Mouse (Mus musculus) forebrain, embryonic 15.5 days (tissue): ENCODE results near the gene Neurog3. TPM values are rescaled to one million over a fixed set of nuclear protein-coding genes. Genes with fewer than 3 reads are reported as not detected.

Experiments
- polyA plus RNA-seq: library from polyadenylated mRNA; unstranded; fragments of >200 nt; fragmentation: Nextera tagmentation; extraction: Ambion mirVana; gene quantifications from 2 replicates; pipeline ENCODE4 v1.2.1, GENCODE M21; 2015

The Neurog3 gene
- polyA plus RNA-seq, 1 experiment from 2014 or later = 0.24 TPM

Other genes with a start within 250 kb of the Neurog3 start
- gene Col13a1, start 154.0 kb upstream of the Neurog3 start, polyA plus RNA-seq = 0.78 and 1.1 TPM in 2 replicates
- 149 and 150 TPM in 2 replicates for gene Fam241b, start 10.8 kb downstream of the Neurog3 start, polyA plus RNA-seq
- gene Tspan15, start 98.2 kb downstream of the Neurog3 start, polyA plus RNA-seq = 14.4 and 17.0 TPM in 2 replicates
- not detected in 2 replicates for gene Tacr2, start 119.3 kb downstream of the Neurog3 start, polyA plus RNA-seq
- 78.9 and 86.2 TPM in 2 replicates for gene Hk1, start 246.8 kb downstream of the Neurog3 start, polyA plus RNA-seq